Mouse (Mus musculus): ENCODE data around the gene Mybpc1. TPM values are rescaled to one million over a fixed set of nuclear protein-coding genes. Genes with fewer than 3 reads are reported as not detected.
"Not testable (repeated sequence)": the region's sequence is repeated elsewhere in the genome, so short reads cannot be mapped to it uniquely, and the experiment has no call there.

Gene Mybpc1
- total RNA-seq, 4 experiments from 2014 or later = 0.31 to 0.72 (median 0.56) TPM

DNA sequence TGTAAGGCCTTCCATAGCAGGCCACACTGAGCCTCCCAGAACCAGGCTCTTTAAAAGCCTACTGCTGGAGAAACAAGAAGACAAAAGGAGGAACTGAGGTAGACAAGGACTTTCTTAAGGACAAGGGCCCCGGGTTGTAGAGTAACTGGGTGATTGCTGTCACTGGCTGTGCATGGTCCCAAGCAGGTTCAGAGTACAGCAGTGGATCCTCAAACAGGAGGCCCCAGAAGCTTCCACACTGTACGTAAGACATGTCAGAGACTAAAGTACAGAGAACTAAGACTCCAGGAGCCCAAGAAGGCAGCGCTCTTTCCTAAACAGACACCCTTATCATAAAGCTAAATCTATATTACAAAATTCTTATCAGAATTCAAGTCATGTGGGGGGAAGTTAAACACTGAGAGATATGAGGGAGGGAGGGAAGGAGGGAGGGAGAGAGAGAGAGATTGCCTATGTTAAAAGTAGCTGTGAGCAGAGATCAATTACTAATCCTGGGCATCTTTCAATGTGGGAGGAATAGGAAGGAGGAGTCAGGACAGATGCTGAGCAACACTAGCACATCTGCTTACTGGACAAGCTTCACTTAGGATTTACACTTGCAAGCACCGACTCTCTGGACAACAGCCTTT lies 109.9 kb downstream of the Mybpc1 start:
- no peak for DNase-seq (ENCODE audit: low spot score)

GRCm38 (mm10) chr10:88492658-88493057 lies 112.3 kb downstream of the Mybpc1 start:
- no peak for DNase-seq (ENCODE audit: low spot score)

DNA sequence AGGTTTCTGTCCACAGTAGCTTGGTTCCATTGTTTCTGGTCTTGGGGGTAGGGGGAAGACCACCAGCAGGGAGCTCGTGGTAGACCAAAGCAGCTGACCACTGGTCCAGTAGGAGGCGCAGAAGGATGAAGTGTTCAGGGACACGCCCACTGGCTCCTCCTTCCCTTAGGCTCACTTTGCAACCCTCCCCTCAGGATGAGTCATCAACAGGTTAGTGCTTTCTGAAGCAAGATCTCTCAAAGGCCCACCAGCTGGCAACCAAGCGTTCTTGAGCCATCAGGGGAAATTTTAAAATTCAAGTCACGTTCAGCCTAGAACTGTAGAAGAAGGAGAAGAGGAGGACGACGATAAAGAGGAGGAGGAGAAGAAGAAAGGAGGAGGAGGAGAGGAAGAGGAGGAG lies 113.3 kb downstream of the Mybpc1 start:
- no peak for DNase-seq (ENCODE audit: low spot score)

DNA sequence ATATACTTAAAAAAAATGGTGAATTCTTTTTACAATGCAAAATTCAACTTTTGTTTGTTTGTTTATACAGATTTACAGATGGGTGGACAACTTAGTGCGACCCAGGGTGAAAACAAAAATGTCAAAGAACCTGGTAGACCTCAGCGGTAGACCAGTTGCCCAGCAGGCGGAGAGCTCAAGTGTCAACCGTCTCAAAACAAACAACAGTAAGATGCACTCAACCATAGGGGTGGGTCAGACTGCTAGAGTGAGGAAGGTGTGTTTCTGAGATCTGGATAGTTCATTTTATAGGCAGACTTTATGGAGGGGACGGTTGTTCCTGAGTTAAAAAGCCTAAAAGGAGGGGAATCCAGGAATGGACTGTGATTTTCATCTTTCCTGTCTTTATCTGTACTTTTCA lies 116.3 kb downstream of the Mybpc1 start:
- no peak for DNase-seq (ENCODE audit: low spot score)

DNA sequence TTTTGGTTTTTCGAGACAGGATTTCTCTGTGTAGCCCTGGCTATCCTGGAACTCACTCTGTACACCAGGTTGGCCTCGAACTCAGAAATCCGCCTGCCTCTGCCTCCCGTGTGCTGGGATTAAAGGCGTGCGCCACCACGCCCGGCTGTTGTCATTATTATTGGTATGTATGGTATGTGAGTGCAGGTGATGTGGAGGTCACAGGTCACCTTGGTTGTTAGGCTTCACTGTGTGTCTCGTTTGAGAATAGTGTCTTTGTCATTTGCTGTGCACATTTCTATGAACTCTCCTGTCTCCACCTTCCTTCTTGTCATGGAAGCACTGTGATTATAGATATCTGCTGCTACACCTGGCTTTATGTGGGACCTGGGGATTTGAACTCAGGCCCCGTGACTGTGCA lies 122.1 kb downstream of the Mybpc1 start:
- not testable (repeated sequence) for DNase-seq (ENCODE audit: low spot score)

Other genes starting within 250 kb of the Mybpc1 start
- 1 to 10 TPM; 2.2 to 4.1 (median 3.2) TPM for gene Dram1, start 226.1 kb downstream of the Mybpc1 start, total RNA-seq (2022)
- gene Gnptab, start 226.0 kb downstream of the Mybpc1 start, total RNA-seq (2022) = 10 to 100 TPM; 22.0 to 32.7 (median 25.8) TPM
- gene Sycp3, start 145.6 kb downstream of the Mybpc1 start, total RNA-seq (2022) = not detected
- gene Chpt1, start 101.1 kb downstream of the Mybpc1 start, total RNA-seq (2022) = 100 to 1,000 TPM; 304 to 364 (median 338) TPM
- gene Spic, start 79.9 kb upstream of the Mybpc1 start, total RNA-seq (2022) = under 1 TPM in 1 of 4 experiments, not detected in 3; 0.34 TPM
- 10 to 100 TPM; 81.8 to 94.7 (median 91.7) TPM for gene Arl1, start 125.7 kb upstream of the Mybpc1 start, total RNA-seq (2022)
- 10 to 100 TPM; 11.8 to 16.8 (median 15.5) TPM for gene Utp20, start 221.7 kb upstream of the Mybpc1 start, total RNA-seq (2022)

Data from heart, adult 8-10 months (tissue).